Mouse (Mus musculus) midbrain, postnatal 0 days (tissue): ENCODE results near the gene Dna2. TPM values are rescaled to one million over a fixed set of nuclear protein-coding genes. Genes with fewer than 3 reads are reported as not detected.

Experiments
- ATAC-seq: fragments of 200-750 bp; cut with Nextera tagmentation; 2 replicates; pipeline ENCODE4 v1.8.0; 2017; ENCODE audit warnings: moderate number of reproducible peaks, mild to moderate bottlenecking, moderate TSS enrichment, moderate library complexity; ENCODE audit not compliant: low FRiP score
- DNase-seq: peaks from one replicate; pipeline ENCODE4 v3.0.0-alpha.2; 2015; ENCODE audit warnings: low spot score
- H3K27ac ChIP-seq: fragments of 300-500 bp; sonication (generic); 2 replicates; pipeline ENCODE4 v1.5.1; 2014; ENCODE audit warnings: low read depth, mild to moderate bottlenecking, low read length, mixed read lengths
- H3K27me3 ChIP-seq: fragments of 300-500 bp; sonication (generic); 2 replicates; pipeline ENCODE4 v1.6.1; 2014; ENCODE audit warnings: low read length, control low read depth, mixed read lengths; ENCODE audit not compliant: insufficient read depth
- H3K36me3 ChIP-seq: fragments of 300-500 bp; sonication (generic); 2 replicates; pipeline ENCODE4 v1.6.1; 2014; ENCODE audit warnings: low read length, control low read depth, mixed read lengths; ENCODE audit not compliant: insufficient read depth
- H3K4me1 ChIP-seq: fragments of 300-500 bp; sonication (generic); 2 replicates; pipeline ENCODE4 v1.6.1; 2014; ENCODE audit warnings: mild to moderate bottlenecking, control low read depth, antibody characterized with exemption, low read length, mixed read lengths; ENCODE audit not compliant: insufficient read depth
- H3K4me2 ChIP-seq: fragments of 300-500 bp; sonication (generic); 2 replicates; pipeline ENCODE4 v1.6.1; 2014; ENCODE audit warnings: low read depth, mild to moderate bottlenecking, low read length, mixed read lengths; ENCODE audit not compliant: poor library complexity, severe bottlenecking
- H3K4me3 ChIP-seq: fragments of 300-500 bp; sonication (generic); 2 replicates; pipeline ENCODE4 v1.5.1; 2014; ENCODE audit warnings: low read depth, mild to moderate bottlenecking, low read length, moderate library complexity
- H3K9ac ChIP-seq: fragments of 300-500 bp; sonication (generic); replicated peaks from 2 replicates; pipeline ENCODE4 v1.6.1; 2014; ENCODE audit warnings: mild to moderate bottlenecking, low read length, moderate library complexity, mixed read lengths; ENCODE audit not compliant: poor library complexity, severe bottlenecking
- H3K9me3 ChIP-seq: fragments of 300-500 bp; sonication (generic); 2 replicates; pipeline ENCODE4 v1.6.1; 2016; ENCODE audit warnings: low read length, control low read depth
- CTCF ChIP-seq: IDR thresholded peaks from 2 replicates; pipeline ENCODE4 v1.5.1; 2016; ENCODE audit warnings: antibody characterized with exemption, mild to moderate bottlenecking
- WGBS: fragments of 180-500 bp; shearing (Covaris S2); extraction: QIAGEN DNeasy Blood & Tissue Kit; methylation state at CpG from one replicate; pipeline ENCODE4 v1.1.7; 2014; 5-methylcytosine and 5-hydroxymethylcytosine counted together
- polyA plus RNA-seq: library from polyadenylated mRNA; unstranded; fragments of >200 nt; fragmentation: Nextera tagmentation; extraction: Ambion mirVana; gene quantifications from 2 replicates; pipeline ENCODE4 v1.2.1, GENCODE M21; 2015
- total RNA-seq: library from RNA; depleted of rRNA; stranded (reverse); fragments of >200 nt; gene quantifications from 2 replicates; pipeline ENCODE4 v1.2.3, GENCODE M21; 2014; rRNA removed

Gene Dna2
- total and polyA plus RNA-seq, 2 experiments from 2014 or later: 2.6 to 3.5 TPM

GRCm38 (mm10) chr10:63021702-63022101 lies 74.9 kb downstream of the Dna2 start:
- 24% methylated on average over 4 of the region's 4 CpGs for WGBS
- Histone ChIP-seq H3K9ac (peak overlapping the region; percentile 48; the same call in 1 of the 2 replicates), H3K4me3 (peak overlapping the region; percentile 97), H3K9me3 (no peaks in the 10 kb centered on the region), H3K27ac (no peak overlapping the region), H3K36me3 (peaks cover 4% of the 10 kb centered on the region; the same call in 1 of the 2 replicates), H3K27me3 (no peaks in the 10 kb centered on the region), H3K4me1 (no peaks in the 10 kb centered on the region; the same call in 1 of the 2 replicates), H3K4me2 (peak overlapping the region; percentile 46)
- DNase-seq (no peak), ATAC-seq (no peak)
- no peak for TF ChIP-seq CTCF

DNA sequence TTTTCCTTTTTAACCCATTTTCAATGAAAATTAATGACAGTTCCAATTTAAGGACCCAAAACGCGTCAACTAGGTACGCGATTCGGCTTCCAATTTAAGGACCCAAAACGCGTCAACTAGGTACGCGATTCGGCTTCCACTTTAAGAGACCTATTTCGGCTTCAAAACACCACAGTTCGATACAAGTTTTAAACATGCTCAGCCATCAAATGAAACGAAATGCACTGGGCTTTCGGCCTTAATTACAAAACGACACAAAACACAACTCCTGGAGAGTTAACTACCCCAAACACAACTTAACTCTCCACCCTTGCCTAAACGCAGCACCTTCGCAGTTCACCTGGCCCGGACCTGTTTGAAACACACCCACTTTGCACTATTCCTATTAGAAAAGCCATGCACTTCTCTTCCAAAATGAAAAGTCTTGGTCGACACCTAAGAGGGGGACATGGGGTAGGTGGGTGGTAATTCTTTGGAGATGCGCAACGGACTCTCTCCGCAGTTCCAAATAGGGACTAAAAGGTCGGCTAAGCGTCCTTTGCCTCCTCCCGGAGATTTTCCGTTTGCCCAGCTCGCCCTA lies 75.8 kb downstream of the Dna2 start:
- H3K9me3 ChIP-seq: no peaks in the 10 kb centered on the region
- under 1% methylated on average over 27 of the region's 27 CpGs for WGBS
- H3K36me3 ChIP-seq: no peaks in the 10 kb centered on the region
- H3K4me1 ChIP-seq: peaks cover 2% of the 10 kb centered on the region; the same call in 1 of the 2 replicates
- H3K27ac ChIP-seq: peak overlapping the region; percentile 100
- peak overlapping the region; percentile 97 for H3K4me3 ChIP-seq
- peak overlapping the region; percentile 98 for H3K9ac ChIP-seq
- peak overlapping the region; percentile 46 for H3K4me2 ChIP-seq
- DNase-seq (no peak), ATAC-seq (no peak)
- TF ChIP-seq CTCF: no peak
- H3K27me3 ChIP-seq: no peaks in the 10 kb centered on the region

DNA sequence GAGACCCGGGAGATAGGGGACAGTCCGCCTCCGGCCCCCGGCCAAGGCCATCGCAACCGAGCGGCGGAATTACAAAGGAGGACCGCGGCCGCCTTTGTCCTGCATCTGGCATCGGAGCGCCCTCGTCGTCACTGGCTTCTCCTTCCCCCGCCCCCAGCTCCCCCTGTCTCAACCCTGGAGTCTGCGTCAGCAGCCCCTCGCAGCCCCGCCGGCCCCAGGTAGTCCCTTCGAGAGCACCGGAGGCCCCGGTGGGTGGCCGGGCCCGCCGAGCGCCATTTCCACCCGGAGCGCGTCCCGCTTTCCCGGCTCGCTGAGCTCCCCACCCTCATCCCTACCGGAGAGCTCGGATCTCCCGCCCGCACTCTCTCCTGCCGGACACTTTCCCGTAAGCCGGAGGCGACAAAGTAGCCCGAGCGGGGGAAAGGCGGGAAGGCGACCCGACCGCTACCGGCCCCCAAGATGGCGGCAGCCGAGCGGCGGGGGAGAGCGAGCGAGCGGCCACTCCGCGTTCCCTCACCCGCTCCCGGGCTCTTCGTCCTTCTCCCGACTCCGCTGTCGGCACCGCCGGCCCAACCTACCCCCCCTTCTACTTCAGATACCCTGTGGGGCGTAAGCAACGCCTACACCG lies 76.4 kb downstream of the Dna2 start:
- Histone ChIP-seq H3K36me3 (no peaks in the 10 kb centered on the region), H3K4me2 (peak overlapping the region; percentile 46), H3K9ac (peak overlapping the region; percentile 98), H3K9me3 (no peaks in the 10 kb centered on the region), H3K27ac (peak overlapping the region; percentile 100), H3K4me3 (peak overlapping the region; percentile 97), H3K4me1 (peaks cover 4% of the 10 kb centered on the region; the same call in 1 of the 2 replicates), H3K27me3 (no peaks in the 10 kb centered on the region)
- TF ChIP-seq CTCF: no peak
- under 1% methylated on average over 51 of the region's 68 CpGs for WGBS
- DNase-seq (peak; percentile 70), ATAC-seq (peak; percentile 33)

Other genes starting within 250 kb of the Dna2 start
- gene Stox1, start 220.9 kb upstream of the Dna2 start, total RNA-seq: 6.7 TPM in 2 replicates
- 6.2 and 6.3 TPM in 2 replicates for gene Stox1, start 220.9 kb upstream of the Dna2 start, polyA plus RNA-seq
- 49.9 and 70.8 TPM in 2 replicates for gene Ccar1, start 154.7 kb upstream of the Dna2 start, total RNA-seq
- gene Ccar1, start 154.7 kb upstream of the Dna2 start, polyA plus RNA-seq: 69.6 and 78.5 TPM in 2 replicates
- 29.0 and 40.5 TPM in 2 replicates for gene Tet1, start 38.0 kb upstream of the Dna2 start, total RNA-seq
- gene Tet1, start 38.0 kb upstream of the Dna2 start, polyA plus RNA-seq: 31.1 and 34.9 TPM in 2 replicates
- 19.0 and 23.0 TPM in 2 replicates for gene Slc25a16, start 26.4 kb upstream of the Dna2 start, total RNA-seq
- 12.3 and 13.7 TPM in 2 replicates for gene Slc25a16, start 26.4 kb upstream of the Dna2 start, polyA plus RNA-seq
- 34.5 and 47.7 TPM in 2 replicates for gene Rufy2, start 33.2 kb downstream of the Dna2 start, total RNA-seq
- 60.9 and 65.5 TPM in 2 replicates for gene Rufy2, start 33.2 kb downstream of the Dna2 start, polyA plus RNA-seq
- gene Hnrnph3, start 77.2 kb downstream of the Dna2 start, total RNA-seq: 11.0 and 22.5 TPM in 2 replicates
- gene Hnrnph3, start 77.2 kb downstream of the Dna2 start, polyA plus RNA-seq: 70.3 and 78.7 TPM in 2 replicates
- 0.80 TPM in 1 of 2 replicates, not detected in the other for gene Pbld2, start 77.3 kb downstream of the Dna2 start, total RNA-seq
- 0.55 and 1.2 TPM in 2 replicates for gene Pbld2, start 77.3 kb downstream of the Dna2 start, polyA plus RNA-seq
- gene Pbld1, start 113.1 kb downstream of the Dna2 start, total RNA-seq: not detected in 2 replicates
- gene Pbld1, start 113.1 kb downstream of the Dna2 start, polyA plus RNA-seq: 0.45 and 0.59 TPM in 2 replicates
- 0.99 and 4.4 TPM in 2 replicates for gene Atoh7, start 152.6 kb downstream of the Dna2 start, total RNA-seq
- 4.8 and 6.0 TPM in 2 replicates for gene Atoh7, start 152.6 kb downstream of the Dna2 start, polyA plus RNA-seq